Mouse (Mus musculus) bone marrow, adult 2 months (tissue): ENCODE measurements around the gene Abca1.

Source experiments
- CTCF ChIP-seq: fragments of 200-500 bp; IDR thresholded peaks from 2 replicates; pipeline ENCODE4 v1.5.1; 2011; ENCODE audit warnings: low read length, control low read depth; ENCODE audit not compliant: control insufficient read depth, insufficient read depth
- POLR2A ChIP-seq: fragments of 200-500 bp; IDR thresholded peaks from 2 replicates; pipeline ENCODE4 v1.6.1; 2011; ENCODE audit warnings: low read depth, mild to moderate bottlenecking, control low read depth, low read length, borderline replicate concordance; ENCODE audit not compliant: control insufficient read depth

DNA sequence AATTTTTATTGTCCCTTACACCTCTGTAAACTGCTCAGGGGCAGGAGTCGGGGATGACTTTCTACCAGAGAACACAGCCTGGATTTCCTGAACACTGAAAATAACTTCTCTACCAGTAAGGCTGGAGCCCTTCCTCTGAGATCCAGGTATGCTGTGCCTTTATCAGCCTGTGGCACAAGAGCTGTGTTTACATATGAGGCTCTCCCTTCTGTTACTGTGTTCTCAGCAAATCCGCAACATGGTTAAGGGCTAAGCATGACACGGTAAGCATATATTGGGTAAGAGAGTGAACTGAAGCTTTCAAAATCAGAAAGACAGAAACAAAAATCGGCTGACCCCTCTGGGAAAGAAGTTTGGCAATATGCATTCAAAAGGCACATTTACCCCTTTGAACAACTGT lies 25.7 kb downstream of the Abca1 start:
- TF ChIP-seq CTCF (no peak), POLR2A (no peak)
